Mouse (Mus musculus) layer of hippocampus, adult 9-10 months (tissue): ENCODE results near the gene Ell.
A peak's percentile ranks its signal among the peaks of the same experiment; 100 is the strongest.

Experiments used
- DNase-seq: peaks from one replicate; pipeline ENCODE4 v3.0.0; 2022; ENCODE audit warnings: low spot score

Ell gene

DNA sequence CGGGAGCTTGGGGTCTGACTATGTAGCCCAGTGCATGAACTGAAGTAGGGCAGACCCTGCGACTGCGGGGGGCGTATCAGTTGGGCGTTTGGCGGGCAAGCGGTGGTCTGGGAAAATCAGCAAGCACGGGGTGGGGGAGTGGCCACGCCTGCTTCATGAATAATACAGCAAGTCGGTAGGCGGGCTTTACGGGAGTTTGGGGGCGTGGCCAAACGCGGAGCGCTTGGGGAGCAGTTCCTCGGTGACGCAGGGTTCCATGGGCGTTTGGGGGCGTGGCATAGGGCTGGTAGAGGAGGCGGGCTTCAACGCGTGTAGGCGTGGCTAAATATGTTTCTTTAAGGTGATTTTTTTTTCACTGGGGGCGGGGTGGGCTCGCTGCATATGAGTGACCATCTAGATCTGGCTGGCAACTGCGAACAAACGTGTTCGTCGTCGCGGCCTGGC lies 602 bp upstream of the Ell start:
- peak; percentile 98 for DNase-seq

DNA sequence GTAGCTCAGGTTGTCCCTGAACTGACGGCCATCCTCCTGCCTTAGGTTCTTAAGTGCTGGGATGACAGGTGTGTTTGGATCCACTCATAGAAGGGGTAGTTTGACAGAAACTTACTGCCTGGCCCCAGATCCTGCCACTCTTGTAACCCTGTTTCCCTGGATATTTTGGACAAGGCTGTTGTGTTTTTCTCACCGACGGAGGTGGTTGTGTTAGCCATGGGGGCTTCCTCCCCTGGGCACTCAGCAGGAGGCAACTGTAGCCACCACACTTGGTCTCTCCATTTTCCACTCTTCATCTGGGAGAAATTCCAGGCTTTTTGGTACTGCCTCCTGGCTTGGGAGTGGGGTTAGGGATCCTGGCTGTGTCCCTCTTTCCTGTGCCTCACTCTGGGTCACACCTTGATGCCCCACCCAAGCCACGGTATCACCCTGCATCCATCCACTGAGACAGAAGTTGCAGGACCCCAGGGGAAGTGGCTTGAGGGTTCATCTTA lies 803 bp downstream of the Ell start:
- DNase-seq: no peak

DNA sequence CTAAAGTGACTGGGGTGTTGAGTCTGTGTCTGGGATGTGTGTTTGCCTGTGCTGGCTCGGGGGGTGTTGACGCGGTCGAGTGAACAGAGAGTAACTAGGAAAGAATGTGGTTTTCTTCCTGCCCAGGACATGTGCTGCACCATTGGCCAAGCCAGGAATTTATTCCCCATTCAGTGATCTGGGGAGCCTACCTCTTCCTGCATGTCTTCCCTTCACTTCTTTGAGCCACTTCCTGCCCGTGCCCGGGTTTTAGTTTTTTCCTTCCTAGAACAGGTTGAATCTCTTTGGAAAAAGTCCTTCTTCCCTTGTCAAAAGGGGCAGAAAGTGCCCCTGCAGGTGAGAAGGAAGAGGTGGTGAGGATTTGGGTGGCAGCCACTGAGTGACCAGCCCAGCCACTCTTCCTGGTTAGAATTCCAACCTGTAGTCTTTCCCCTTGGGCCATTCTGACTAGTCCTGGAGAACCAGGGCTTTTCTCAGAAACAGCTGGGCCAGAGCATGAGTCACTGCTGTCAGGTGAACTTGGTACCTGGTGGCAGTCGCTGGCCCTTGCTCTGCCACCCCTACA lies 1.3 kb downstream of the Ell start:
- DNase-seq: no peak

DNA sequence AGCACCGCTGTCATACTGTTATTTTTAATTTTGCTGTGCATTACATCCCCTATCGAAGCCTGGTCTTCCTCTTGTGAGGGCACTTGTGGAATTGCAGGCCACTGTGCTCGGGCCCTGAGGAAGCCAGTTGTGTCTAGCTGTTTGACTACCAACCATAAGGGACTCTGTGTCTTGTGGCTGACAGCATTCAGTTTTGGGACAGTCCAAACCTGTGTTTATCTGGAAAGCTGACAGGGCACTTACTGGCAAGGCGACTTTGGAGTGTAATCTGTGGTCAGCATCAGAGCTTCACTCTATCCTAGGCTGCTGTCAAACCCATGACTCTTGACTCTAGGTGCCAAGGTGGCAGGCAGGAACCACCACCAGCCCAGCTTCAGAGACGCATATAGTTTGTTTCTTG lies 1.8 kb downstream of the Ell start:
- DNase-seq: no peak

DNA sequence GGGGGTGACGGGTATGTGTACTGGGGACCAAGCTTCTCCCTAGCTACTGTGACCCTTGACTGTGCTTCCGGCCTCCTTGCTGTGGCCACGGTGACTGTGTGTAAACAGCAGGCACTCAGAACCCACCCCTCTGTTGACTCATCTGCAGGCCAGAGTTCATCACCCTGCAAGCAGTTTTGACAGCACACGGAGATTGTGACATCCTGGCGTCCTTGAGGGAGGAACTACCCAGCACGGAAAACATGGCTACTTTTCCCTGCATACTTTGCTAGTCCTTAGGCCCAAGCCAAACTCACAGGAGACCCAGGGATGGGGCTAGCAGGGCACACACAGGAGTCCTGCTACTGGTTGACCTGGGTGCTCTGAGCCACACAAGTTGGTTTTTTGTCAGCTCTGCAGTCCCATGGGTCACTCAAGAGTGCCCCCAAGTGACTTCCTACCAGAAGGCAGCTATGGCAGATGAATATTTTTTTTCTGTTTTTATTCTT lies 5.0 kb downstream of the Ell start:
- no peak for DNase-seq

DNA sequence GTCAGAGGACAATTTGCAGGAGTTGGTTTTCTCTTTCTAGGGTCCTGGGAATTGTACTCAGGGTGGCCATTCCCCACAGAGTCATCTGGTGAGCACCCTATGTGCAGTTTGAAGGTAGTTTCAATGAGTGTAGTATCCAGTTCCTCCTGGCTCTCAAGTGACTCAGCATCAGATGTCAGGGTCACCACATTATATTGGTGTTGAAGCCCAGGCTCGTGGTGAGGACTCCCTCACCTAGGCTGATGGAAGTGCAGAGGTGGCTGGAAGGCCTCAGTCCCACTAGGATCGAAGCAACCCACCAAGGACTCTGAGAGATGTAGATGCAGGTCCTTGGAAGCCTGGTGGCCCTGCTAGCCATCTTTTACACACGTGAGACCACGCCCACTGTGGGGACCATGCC lies 7.2 kb downstream of the Ell start:
- DNase-seq: no peak

DNA sequence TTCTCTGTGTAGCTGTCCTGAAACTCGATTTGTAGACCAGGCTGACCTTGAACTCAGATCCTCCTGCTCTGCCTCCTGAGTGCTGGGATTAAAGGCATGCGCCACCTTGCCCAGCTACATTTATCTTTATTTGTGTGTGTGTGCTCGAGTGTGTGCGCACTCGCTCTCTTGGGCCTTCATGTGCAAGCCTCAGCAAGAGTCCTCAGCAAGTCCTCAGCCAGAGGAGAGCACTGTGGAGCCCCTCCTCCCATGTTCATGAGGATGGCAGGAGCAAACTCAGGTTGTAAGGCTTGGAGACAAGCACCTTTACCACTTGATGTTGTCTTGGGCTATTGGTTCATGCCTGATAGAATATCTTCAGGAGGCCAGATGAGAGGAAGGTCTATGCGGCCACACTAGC lies 8.5 kb downstream of the Ell start:
- DNase-seq: no peak

DNA sequence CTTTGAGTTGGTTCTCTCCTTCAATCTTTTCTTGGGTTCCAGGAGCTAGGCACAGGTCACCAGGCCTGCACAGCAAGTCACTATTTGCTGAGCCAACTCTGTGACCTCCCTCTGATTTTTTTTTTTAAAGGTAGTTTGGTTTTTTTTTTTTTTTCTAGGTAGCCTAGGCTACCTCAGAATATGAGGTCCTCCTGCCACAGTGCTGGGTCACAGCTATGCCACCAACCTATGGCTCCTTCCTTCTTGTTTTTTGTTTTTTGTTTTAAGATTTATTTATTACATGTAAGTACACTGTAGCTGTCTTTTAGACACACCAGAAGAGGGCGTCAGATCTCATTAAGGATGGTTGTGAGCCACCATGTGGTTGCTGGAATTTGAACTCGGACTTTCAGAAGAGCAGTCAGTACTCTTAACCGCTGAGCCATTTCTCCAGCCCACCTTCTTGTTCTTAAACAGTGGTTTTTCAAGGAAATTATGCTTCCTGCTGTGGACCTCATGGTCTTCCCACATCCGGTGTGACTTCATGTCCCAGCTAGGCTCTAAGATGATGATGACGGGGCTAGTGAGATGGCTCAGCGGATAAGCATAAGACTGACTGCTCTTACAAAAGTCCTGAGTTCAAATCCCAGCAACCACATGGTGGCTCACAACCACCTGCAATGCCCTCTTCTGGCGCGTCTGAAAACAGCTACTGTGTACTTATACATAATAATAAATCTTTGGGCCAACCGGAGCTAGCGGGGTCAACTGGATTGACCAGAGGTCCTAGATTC lies 10.3 kb downstream of the Ell start:
- DNase-seq: no peak

DNA sequence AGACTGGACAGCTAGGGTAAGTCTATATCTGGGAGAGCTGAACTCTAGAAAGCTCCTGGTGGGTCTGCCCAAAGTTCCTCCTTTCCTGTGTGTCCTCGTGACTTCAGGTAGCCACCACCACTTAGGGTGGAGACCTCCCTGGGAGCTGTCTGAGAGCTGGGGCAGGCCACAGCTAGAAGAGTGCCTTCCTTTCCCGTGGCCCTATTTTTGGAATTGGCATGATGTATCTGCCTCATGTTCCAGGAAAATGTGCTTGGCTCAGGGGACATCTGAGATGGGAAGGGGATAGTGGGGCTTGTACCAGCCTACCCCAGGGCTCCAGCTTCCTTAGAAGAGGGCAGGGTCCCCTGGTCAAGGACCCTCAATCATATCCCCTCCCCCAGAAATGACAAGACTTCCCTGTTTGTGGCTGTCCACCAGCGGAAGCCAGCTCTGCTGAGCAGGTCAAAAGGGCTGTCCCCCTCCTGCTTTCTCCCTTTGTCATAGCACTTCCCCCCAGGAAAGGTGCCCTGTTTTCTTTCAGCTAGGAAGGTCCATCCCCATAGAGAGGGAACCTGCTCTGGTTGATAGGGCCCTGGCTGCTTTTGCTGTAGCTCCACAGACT lies 12.4 kb downstream of the Ell start:
- DNase-seq: no peak

DNA sequence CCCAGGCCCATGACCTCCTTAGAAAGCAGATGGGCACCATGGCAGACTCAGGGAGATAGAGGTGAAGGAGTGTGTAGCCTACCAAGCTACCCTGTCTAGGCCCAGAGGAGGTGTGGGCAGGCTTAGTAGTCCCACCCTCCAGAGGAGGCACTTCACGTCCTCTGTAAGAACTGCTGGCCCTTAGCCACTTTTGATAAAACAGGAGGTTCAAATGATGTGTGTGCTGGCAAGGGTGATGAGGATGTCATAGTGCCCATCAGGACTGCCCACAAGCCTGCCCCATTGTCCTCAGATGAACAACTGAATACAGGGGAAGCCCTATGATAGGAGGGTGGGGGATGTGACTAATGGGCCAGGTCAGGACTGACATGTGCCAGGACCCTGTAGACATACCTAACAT lies 13.6 kb downstream of the Ell start:
- no peak for DNase-seq

DNA sequence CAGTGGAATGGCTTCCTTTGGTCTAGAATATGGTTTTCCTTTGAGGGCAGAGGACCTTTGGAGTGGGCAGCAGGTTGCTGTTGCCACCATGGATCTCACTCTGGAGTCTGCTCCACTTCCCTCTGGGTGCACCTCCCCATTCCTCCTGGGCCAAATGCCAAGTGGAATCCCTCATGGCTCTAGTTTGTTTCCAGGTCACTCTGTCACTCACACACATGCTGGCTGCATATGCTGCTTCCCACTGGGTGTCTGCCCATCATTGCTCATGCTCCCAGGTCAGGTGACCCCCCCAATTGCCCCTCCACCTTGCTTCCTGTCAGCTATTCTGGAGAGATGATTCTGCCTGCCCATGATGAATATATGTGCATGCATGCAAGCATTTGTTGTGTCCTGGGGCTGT lies 14.5 kb downstream of the Ell start:
- no peak for DNase-seq

DNA sequence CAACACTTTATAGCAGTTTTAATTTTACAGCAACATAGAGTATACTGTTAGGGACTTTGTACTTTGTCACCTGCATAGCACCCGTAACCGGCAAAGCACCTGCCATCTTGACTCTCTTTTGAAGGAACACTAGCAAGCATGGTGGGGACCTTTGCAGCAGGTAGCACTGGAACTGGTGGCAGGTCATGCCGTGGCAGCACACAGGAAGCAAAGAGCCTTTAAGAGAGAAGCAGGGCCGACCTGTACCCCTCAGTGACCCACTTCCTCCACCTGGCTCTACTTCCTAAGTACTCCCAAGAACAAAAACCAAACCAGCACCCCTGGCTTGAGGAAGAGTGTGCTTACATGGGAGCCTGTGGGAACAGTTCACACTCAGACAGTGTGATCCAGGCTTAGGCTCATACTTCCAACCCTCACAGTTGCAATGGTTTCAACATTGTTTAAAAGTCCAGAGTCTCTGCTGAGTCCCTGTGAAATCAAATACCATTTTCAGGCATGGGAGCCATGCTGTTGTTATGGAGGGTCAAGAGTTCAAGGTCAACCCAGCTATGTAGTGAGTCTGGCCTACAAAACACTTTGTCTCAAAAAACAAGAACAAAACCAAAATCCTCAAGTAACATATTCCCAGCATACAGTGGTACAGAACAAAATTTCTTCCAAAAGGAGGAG lies 16.0 kb downstream of the Ell start:
- no peak for DNase-seq

DNA sequence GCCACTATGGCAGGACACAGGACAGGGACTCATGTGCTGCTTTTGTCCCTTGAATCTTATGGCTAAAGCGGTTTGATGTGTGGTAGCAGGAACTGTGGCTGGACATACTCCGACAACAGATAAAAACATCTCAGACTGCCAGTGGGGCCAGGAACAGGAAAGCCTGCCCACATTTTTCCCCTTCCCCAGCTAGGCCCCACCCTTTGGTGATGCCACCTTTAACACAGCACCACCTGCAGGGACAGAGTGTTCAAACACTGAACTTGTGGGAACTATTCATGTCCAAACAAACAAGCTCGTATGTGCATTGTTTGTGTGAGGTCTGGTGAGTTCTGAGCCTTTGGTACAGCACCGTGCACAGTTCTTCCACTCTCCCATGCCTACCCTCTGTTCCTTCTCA lies 19.1 kb downstream of the Ell start:
- no peak for DNase-seq

DNA sequence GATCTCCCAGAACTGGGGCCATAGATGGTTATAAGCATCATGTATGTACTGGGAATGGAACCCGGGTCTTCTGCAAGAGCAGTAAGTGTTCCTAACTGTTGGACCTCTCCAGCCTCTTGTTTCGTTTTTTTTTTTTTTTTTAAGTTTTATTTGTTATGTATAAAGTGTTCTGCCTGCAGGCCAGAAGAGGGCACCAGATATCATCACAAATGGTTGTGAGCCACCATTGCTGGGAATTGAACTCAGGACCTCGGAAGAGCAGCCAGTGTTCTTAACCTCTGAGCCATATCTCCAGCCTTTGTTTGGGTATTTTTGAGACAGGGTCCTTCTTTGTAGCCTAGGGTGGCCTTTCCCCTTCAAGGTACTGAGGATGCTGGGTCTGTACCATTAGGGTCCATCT lies 19.7 kb downstream of the Ell start:
- no peak for DNase-seq

DNA sequence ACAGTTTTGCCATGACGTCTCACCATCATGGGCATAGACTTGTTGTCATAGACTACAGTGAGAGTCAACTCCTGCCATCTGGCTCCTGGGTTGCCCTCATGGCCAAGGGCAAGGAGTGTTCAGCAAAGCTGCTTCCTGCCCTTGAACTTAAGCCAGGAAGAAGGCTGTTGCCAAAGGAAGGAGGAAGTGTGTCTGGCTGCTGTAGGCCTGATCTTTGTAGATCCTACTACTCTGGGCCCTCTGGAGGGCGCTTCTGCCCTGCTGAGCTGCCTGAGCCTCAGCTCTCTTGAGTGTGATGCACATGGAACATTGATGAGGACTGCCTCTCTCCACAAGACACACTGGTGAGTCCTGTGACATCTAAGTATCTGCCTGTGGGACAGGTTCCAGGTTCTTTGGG lies 20.8 kb downstream of the Ell start:
- no peak for DNase-seq

DNA sequence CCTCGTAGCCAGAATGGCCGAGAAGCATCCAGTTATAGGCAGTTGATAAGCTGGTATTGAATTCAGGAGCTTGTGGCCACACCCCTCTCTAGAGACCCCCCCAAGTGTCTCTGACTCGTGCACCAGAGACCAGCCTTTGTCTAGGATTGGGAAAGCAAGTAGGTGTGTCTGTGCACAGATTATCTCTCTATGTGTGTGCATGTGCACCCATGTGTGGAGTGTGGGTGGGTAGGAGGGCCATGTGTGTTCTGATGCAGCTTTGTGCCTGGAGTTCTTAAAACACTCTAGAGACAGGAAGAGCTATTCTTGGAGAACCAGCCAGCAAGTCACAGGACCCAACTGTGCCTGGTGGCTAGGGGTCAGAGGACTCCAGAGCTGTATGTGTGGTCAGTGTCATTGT lies 21.3 kb downstream of the Ell start:
- no peak for DNase-seq

DNA sequence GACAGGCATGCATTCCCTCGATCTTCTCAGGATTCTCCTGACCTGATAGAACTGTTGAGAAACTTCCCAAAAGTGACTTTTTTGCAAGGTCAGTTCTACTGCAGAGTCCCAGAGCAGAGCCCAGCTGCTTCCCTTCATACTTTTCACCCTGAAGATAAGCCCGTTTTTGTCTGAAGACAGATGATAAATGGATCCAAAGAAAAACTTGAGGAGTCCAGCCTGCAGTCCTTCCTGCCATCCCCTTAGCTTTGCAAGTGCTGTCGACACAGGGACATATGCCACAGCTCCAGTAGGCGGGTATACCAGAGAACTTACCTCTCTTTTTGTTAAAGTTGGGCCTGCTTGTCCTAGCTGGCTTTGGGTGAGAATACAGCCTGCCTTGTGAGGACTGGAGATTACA lies 22.1 kb downstream of the Ell start:
- DNase-seq: no peak

DNA sequence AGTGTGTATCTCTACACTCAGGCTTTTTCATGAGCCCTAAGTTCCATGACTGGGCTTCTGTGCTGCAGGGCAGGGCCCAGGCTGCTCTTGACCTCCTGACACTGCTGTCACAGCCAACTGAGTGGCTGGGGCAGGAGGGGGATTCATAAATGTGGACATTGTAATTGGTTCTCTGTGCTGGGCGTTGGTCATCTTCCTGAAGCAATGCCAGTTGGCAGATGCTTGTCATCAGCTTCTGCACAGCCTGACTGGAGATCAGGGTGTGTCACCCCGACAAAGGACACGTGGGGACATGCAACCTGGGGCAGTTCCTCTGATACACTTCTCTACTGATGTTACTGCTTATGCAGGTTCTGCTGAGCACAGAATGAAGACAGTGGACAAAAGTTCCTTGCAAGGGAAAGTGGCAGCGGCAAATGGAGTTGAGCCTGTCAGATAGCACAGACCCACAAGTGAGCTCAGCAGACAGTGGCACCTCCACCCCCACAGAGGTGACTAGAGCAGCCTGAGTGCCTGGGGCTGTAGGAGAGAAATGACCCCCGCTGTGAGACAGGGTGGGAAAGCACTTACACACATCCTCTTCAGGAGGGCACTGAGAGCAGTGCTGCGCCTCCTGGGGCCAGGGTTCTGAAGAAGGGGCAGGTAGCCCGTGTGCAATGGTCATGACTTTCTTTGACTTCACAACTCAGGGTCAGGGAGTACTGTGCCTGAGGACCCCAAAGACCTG lies 22.7 kb downstream of the Ell start:
- no peak for DNase-seq

DNA sequence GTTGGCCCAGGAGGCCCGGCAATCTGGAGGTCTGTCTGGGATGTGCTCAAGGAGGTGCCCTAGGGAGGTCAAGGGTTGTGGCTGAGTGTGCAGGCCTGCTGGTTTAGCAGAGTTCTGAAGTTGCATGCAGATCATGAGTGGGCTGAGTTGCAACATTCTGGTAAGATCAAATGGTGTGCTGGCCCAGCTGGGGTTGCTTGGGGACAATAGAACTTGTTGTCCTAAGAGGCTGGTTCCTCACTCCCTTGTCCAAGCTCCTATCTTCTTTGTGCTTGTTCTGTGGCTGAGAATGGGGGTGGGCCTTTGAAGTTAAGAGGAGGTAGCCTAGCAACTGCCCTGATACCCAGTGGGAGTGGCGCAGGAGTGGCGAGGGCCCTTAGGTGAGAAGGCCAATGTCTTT lies 23.5 kb downstream of the Ell start:
- DNase-seq: no peak

DNA sequence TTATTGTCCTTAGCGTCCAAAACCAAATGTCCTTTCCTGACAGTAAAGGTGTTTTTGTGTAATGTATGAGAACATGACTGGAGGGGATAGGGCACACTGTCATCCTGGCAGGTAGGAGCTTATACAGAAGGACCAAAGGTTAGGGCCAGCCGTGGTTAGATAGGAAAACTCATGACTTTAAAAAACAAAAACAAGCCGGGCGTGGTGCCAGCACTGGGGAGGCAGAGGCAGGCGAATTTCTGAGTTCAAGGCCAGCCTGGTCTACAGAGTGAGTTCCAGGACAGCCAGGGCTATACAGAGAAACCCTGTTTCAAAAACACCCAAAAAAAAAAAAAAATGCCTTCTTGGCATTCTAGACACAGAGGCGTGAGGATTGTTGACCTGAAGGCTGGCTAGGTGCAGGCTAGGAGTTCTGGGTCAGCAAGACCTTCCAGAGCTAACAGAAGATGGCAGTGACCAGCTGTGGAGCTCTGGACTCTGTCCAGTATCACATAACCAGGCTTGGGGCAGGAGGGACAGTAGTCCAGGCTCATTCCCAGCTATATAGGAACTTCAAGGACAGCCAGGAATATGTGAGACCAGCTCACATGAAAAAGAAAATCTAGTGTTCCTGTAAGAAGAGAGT lies 24.6 kb downstream of the Ell start:
- no peak for DNase-seq

DNA sequence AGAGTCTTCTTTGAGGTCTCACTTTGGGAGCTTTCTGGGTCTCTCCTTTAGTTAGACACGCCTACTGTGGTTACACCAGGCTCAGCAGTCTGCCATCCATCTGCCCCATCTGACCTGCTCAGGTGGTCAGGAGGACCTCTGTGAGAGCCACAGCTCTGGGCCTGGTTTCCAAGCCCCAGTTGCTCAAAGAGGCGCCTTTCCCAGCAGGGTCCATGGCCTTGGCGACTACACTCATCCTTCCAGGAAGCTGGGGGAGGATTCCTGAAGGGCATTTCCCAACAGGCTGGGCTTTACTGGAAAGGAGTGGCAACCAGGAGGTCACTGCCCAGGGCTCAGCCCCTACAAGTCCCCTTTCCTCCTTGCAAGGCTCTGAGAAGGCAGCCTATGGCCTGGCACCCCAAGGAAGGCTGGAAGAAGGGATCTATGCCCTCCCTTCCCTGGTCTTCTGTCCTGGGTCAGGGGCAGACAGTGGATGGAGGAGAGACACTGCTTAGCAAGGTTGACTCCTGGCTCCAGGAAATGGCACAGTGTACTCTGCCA lies 25.5 kb downstream of the Ell start:
- no peak for DNase-seq
